Mouse (Mus musculus): ENCODE results near the gene Mrpl58. TPM values are rescaled to one million over a fixed set of nuclear protein-coding genes. Genes with fewer than 3 reads are reported as not detected.

Gene Mrpl58
- polyA plus RNA-seq, 1 experiment from 2014 or later, result 194 TPM

DNA sequence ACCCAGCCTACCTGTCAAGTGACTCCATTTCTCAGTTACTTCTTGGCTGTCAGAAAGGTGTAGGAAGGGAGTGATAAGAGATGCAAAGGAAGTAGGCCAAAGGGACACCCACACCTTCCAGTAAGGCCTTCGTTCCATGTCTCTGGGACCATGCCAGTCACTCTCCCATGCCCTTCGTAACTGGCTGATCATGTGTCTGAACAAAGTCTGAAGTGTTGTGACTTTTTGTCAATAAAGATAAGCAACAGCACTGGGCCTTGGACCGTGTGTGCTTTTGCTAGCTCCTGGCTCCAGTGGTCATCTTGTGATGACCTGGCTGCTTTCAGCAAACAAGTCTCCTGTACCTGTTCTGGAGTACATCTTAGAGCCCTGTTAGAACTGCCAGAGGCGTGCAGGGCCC lies 29.3 kb downstream of the Mrpl58 start:
- H3K27me3 ChIP-seq (replicated peaks; ENCODE audit: control insufficient read depth, insufficient read depth, low read length), result no peaks in the 10 kb centered on the region
- peaks cover 12% of the 10 kb centered on the region for H3K36me3 ChIP-seq (ENCODE audit: control insufficient read depth, insufficient read depth, low read length)
- ATAC-seq, result peak; percentile 63
- H3K4me1 ChIP-seq (ENCODE audit: control insufficient read depth, insufficient read depth, low read length), result peaks cover 18% of the 10 kb centered on the region
- no peak overlapping the region for H3K9ac ChIP-seq (ENCODE audit: low read depth, low read length)
- H3K4me2 ChIP-seq (ENCODE audit: low read depth, low read length), result no peak overlapping the region
- WGBS, result 58% methylated on average over 4 of the region's 4 CpGs
- peak overlapping the region; percentile 45 for H3K27ac ChIP-seq (ENCODE audit: low read length)
- H3K9me3 ChIP-seq (ENCODE audit: control insufficient read depth, low read length), result no peaks in the 10 kb centered on the region
- no peak overlapping the region for H3K4me3 ChIP-seq (ENCODE audit: low read length)

DNA sequence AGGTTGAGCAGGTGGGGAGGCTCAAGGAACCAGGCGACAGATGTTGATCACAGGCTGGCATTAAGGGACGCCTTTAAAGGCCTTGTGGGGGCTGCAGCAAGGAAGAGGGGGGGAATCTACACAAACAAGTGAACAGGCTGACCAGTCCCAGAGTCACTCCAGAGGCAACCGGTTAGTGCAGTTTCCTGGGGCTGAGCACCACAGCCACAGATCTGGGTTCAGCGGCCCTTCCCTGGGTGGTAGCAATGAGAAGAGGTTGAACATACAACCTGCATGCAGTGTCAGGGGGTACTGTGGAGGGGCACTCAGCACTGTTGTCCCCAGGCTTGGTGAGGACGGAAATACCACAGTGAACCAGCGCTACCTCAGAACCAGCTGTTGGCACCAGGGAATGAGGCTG lies 29.8 kb downstream of the Mrpl58 start:
- no peak for ATAC-seq
- no peak overlapping the region for H3K4me3 ChIP-seq (ENCODE audit: low read length)
- H3K4me1 ChIP-seq (ENCODE audit: control insufficient read depth, insufficient read depth, low read length), result peaks cover 15% of the 10 kb centered on the region
- H3K27ac ChIP-seq (ENCODE audit: low read length), result peak overlapping the region; percentile 45
- no peaks in the 10 kb centered on the region for H3K27me3 ChIP-seq (replicated peaks; ENCODE audit: control insufficient read depth, insufficient read depth, low read length)
- 83% methylated on average over 6 of the region's 6 CpGs for WGBS
- H3K36me3 ChIP-seq (ENCODE audit: control insufficient read depth, insufficient read depth, low read length), result peaks cover 12% of the 10 kb centered on the region
- H3K9me3 ChIP-seq (ENCODE audit: control insufficient read depth, low read length), result no peaks in the 10 kb centered on the region
- H3K4me2 ChIP-seq (ENCODE audit: low read depth, low read length), result no peak overlapping the region
- 0 out of 2 replicates have a peak overlapping the region, but pooled peaks have one; percentile 33 for H3K9ac ChIP-seq (ENCODE audit: low read depth, low read length)

DNA sequence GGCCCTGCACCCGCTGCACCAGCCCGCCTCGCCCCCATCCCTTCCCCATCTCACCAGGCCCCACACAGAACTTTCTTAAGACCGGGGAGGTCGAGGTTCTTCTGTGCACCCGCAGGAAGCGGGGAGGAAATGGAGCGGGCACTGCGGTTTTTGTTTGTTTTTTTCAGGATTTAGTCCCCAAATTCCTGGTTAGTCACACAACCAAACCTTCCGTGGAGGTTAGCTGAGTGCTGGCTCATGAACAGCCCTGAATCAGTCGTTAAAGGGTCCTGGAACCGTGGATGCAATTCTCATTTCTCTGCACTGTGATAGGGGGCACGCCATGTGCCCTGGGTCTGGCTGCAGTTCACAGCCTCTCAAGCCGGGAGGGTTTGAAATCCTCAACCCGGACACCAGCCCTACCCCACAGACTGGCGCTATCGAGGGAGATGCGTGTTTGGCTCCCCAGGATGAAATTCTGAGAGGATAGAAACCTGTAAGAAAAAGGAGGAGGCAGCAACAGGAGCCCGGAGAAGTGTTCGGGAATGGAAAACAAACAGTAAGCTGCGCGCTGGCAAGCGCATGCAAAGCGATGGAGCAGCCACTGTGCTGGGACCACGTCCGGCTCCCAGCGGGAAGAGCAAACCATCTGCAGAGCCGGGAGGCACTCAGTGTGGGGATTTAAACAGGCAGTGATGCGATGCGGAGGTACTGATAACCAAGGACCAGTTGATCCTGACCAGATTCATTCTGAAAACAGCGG lies 32.2 kb downstream of the Mrpl58 start:
- WGBS, result 5% methylated on average over 31 of the region's 31 CpGs
- no peak overlapping the region for H3K27ac ChIP-seq (ENCODE audit: low read length)
- no peaks in the 10 kb centered on the region for H3K9me3 ChIP-seq (ENCODE audit: control insufficient read depth, low read length)
- H3K4me2 ChIP-seq (ENCODE audit: low read depth, low read length), result peak overlapping the region; percentile 61
- ATAC-seq, result no peak
- no peaks in the 10 kb centered on the region for H3K36me3 ChIP-seq (ENCODE audit: control insufficient read depth, insufficient read depth, low read length)
- H3K4me1 ChIP-seq (ENCODE audit: control insufficient read depth, insufficient read depth, low read length), result peaks cover 15% of the 10 kb centered on the region
- peak overlapping the region; percentile 60 for H3K9ac ChIP-seq (ENCODE audit: low read depth, low read length)
- H3K27me3 ChIP-seq (replicated peaks; ENCODE audit: control insufficient read depth, insufficient read depth, low read length), result no peaks in the 10 kb centered on the region
- H3K4me3 ChIP-seq (ENCODE audit: low read length), result peak overlapping the region; percentile 38

DNA sequence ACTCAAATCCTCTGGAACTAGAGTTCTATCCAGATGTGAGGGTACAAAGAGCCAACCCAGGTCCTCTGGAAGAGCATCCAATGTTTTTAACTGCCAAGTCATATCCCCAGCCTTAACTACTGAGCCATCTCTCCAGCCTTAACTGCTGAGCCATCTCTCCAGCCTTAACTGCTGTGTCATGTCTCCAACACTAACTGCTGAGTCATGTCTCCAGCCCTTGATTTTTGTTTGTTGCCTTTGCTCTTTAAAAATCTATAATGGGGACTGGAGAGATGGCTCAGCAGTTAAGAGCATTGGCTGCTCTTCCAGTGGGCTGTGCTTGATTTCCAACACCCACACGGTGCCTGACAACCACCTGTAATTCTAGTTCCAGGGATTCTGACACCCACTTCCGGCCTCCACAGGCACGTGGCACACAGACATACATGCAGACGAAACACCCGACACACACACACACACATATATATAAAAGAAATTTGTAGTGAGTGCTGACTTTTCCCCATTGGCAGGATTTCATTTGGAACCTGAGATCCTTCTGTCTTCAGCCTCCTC lies 34.1 kb downstream of the Mrpl58 start:
- H3K9me3 ChIP-seq (ENCODE audit: control insufficient read depth, low read length), result no peaks in the 10 kb centered on the region
- H3K4me2 ChIP-seq (ENCODE audit: low read depth, low read length), result no peak overlapping the region
- H3K4me3 ChIP-seq (ENCODE audit: low read length), result no peak overlapping the region
- H3K36me3 ChIP-seq (ENCODE audit: control insufficient read depth, insufficient read depth, low read length), result no peaks in the 10 kb centered on the region
- no peak overlapping the region for H3K27ac ChIP-seq (ENCODE audit: low read length)
- peaks cover 15% of the 10 kb centered on the region for H3K4me1 ChIP-seq (ENCODE audit: control insufficient read depth, insufficient read depth, low read length)
- no peaks in the 10 kb centered on the region for H3K27me3 ChIP-seq (replicated peaks; ENCODE audit: control insufficient read depth, insufficient read depth, low read length)
- no peak for ATAC-seq
- WGBS, result 80% methylated on average over 5 of the region's 5 CpGs
- no peak overlapping the region for H3K9ac ChIP-seq (ENCODE audit: low read depth, low read length)

DNA sequence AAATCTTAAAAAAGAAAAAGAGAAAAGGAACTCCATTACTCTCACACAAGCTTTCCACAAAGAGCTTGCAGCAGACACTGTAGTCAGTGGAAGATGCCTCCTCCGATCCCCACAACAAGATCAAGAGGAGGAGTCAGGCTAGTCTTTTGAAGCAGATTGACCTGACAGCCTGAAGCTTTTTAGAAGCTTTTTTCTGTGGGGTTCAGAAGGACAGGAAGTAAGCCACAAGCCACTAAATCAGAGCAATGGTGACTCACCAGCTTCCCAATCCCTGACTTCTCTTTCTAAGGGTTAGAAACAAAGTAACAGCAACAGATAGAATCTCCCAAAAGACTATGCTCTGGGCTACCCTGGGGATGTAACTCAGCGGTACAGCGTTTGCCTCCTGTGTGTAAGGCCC lies 35.8 kb downstream of the Mrpl58 start:
- Histone ChIP-seq H3K27me3 (replicated peaks; ENCODE audit: control insufficient read depth, insufficient read depth, low read length) (no peaks in the 10 kb centered on the region), H3K4me1 (ENCODE audit: control insufficient read depth, insufficient read depth, low read length) (peaks cover 10% of the 10 kb centered on the region), H3K9ac (ENCODE audit: low read depth, low read length) (no peak overlapping the region), H3K36me3 (ENCODE audit: control insufficient read depth, insufficient read depth, low read length) (no peaks in the 10 kb centered on the region), H3K27ac (ENCODE audit: low read length) (no peak overlapping the region), H3K4me2 (ENCODE audit: low read depth, low read length) (no peak overlapping the region), H3K4me3 (ENCODE audit: low read length) (no peak overlapping the region), H3K9me3 (ENCODE audit: control insufficient read depth, low read length) (no peaks in the 10 kb centered on the region)
- 79% methylated on average over 3 of the region's 3 CpGs for WGBS
- no peak for ATAC-seq

DNA sequence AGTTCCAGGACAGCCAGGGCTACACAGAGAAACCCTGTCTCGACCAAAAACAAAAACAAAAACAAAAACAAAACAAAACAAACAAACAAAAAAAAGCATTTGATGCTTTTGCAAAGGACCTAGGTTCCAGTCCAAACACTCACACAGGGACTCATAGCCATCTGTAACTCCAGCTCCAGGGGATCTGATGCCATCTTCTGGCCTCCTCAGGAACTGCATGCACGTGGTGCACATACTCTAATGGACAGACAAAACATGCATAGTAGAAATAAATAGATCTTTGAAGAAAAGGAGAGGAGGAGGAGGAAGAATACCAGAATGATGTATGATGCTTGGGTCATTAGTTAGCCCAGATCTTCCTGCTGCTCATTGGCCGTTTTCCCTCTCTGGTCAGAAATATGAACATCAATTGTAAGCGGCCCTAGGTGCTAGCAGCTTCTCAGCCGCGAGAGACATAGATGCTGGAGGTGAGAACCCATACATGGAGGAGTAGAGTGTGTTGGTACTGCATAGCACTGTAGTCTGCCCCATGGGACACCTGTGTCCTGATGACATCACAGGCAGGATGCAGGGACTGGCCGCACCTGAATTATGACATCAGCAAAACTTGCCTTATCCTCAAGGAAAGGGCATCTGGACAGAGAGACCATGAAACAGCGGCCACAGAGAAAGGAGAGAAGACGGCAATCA lies 36.5 kb downstream of the Mrpl58 start, which contains the start of gene Trim80:
Trim80 (plus strand) TSS at position 640 of the 690 bp plus-strand sequence.
- Histone ChIP-seq H3K9me3 (ENCODE audit: control insufficient read depth, low read length) (no peaks in the 10 kb centered on the region), H3K9ac (ENCODE audit: low read depth, low read length) (no peak within 1 kb of the TSS), H3K4me3 (ENCODE audit: low read length) (no peak within 1 kb of the TSS), H3K4me2 (ENCODE audit: low read depth, low read length) (no peak within 1 kb of the TSS), H3K27ac (ENCODE audit: low read length) (no peak within 1 kb of the TSS), H3K27me3 (replicated peaks; ENCODE audit: control insufficient read depth, insufficient read depth, low read length) (no peaks in the 10 kb centered on the region), H3K4me1 (ENCODE audit: control insufficient read depth, insufficient read depth, low read length) (peaks cover 10% of the 10 kb centered on the region), H3K36me3 (ENCODE audit: control insufficient read depth, insufficient read depth, low read length) (no peaks in the 10 kb centered on the region)
- ATAC-seq, result no peak
- WGBS, result 96% methylated on average over 9 of the region's 9 CpGs

DNA sequence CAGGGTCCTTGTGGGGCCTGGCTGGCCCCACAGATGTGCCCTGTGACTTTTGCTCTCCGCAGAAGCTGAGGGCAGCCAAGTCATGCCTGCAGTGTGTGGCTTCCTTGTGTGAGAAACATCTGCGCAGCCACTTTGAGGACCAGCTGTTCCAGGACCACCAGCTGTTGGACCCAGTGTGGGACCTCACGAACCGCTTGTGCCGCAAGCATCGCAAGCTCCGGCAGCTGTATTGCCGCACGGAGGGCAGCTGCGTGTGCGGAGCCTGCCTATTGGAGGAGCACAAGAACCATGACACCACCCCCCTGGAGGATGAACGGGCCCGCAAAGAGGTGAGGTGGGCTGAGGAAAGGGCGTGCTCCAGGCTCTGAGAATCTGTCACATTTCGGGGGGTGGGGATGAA lies 37.9 kb downstream of the Mrpl58 start:
- WGBS, result 50% methylated on average over 15 of the region's 15 CpGs
- Histone ChIP-seq H3K4me3 (ENCODE audit: low read length) (no peak overlapping the region), H3K9ac (ENCODE audit: low read depth, low read length) (no peak overlapping the region), H3K4me2 (ENCODE audit: low read depth, low read length) (no peak overlapping the region), H3K4me1 (ENCODE audit: control insufficient read depth, insufficient read depth, low read length) (peaks cover 3% of the 10 kb centered on the region), H3K9me3 (ENCODE audit: control insufficient read depth, low read length) (no peaks in the 10 kb centered on the region), H3K27ac (ENCODE audit: low read length) (no peak overlapping the region), H3K27me3 (replicated peaks; ENCODE audit: control insufficient read depth, insufficient read depth, low read length) (no peaks in the 10 kb centered on the region), H3K36me3 (ENCODE audit: control insufficient read depth, insufficient read depth, low read length) (no peaks in the 10 kb centered on the region)
- no peak for ATAC-seq

DNA sequence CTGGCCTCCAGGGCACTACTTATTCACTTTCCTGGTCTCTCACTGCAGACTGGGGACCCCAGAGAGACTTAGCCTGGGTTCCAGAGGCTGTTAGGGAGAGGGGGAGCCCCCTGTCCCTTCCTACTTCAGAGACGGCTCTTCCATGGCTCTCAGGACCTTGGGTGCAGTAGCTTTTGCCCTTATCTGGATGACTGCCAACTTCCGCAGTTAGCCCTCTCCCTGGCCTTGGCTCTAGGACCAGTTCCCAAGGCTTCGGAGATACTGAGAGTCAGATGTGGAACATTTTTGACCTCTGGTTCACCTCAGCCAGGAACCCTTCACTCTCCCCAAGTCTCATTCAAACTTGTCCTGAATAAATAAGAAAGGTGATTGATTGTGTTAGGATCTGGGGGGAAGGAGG lies 43.4 kb downstream of the Mrpl58 start:
- 38% methylated on average over 3 of the region's 3 CpGs for WGBS
- Histone ChIP-seq H3K4me1 (ENCODE audit: control insufficient read depth, insufficient read depth, low read length) (peaks cover 42% of the 10 kb centered on the region), H3K27me3 (replicated peaks; ENCODE audit: control insufficient read depth, insufficient read depth, low read length) (no peaks in the 10 kb centered on the region), H3K9ac (ENCODE audit: low read depth, low read length) (peak overlapping the region; percentile 50), H3K9me3 (ENCODE audit: control insufficient read depth, low read length) (no peaks in the 10 kb centered on the region), H3K27ac (ENCODE audit: low read length) (peak overlapping the region; percentile 92), H3K36me3 (ENCODE audit: control insufficient read depth, insufficient read depth, low read length) (no peaks in the 10 kb centered on the region), H3K4me3 (ENCODE audit: low read length) (no peak overlapping the region; the same call in 1 of the 2 replicates), H3K4me2 (ENCODE audit: low read depth, low read length) (peak overlapping the region; percentile 9; the same call in 1 of the 2 replicates)
- no peak for ATAC-seq

DNA sequence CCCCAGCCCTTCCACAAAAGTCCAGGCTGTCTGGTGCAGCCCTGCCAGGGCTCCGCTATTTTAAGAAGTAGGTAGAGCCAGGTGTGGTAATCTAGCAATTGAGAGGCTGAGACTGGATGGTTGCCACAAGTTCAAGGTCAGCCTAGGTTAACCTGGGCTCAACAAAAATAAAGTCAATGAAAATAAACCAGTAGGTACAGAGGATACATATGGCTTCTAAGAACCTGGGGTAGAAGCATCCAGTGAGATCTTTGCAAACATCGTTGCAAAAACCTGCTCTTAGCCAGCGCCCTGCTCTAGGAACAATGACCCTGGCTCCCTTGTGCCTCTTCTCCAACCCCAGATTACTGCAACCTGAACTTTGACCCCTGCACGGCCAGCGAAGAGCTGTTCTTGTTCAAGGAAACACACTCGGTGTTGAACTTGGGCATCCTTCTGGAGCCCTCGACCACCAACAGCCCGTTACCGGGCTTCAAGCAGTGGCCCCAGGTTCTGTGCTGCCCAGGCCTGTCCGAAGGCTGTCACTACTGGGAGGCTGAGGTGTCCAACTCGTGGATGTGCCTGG lies 43.9 kb downstream of the Mrpl58 start:
- peak overlapping the region; percentile 32 for H3K4me2 ChIP-seq (ENCODE audit: low read depth, low read length)
- H3K4me1 ChIP-seq (ENCODE audit: control insufficient read depth, insufficient read depth, low read length), result peaks cover 42% of the 10 kb centered on the region
- peak; percentile 8; the same call in 1 of the 2 replicates for ATAC-seq
- 66% methylated on average over 11 of the region's 11 CpGs for WGBS
- no peaks in the 10 kb centered on the region for H3K27me3 ChIP-seq (replicated peaks; ENCODE audit: control insufficient read depth, insufficient read depth, low read length)
- H3K9ac ChIP-seq (ENCODE audit: low read depth, low read length), result peak overlapping the region; percentile 50
- no peaks in the 10 kb centered on the region for H3K9me3 ChIP-seq (ENCODE audit: control insufficient read depth, low read length)
- no peaks in the 10 kb centered on the region for H3K36me3 ChIP-seq (ENCODE audit: control insufficient read depth, insufficient read depth, low read length)
- peak overlapping the region; percentile 21 for H3K4me3 ChIP-seq (ENCODE audit: low read length)
- peak overlapping the region; percentile 92 for H3K27ac ChIP-seq (ENCODE audit: low read length)

All from intestine, embryonic 16.5 days (tissue).